In the genomic region with DNA sequence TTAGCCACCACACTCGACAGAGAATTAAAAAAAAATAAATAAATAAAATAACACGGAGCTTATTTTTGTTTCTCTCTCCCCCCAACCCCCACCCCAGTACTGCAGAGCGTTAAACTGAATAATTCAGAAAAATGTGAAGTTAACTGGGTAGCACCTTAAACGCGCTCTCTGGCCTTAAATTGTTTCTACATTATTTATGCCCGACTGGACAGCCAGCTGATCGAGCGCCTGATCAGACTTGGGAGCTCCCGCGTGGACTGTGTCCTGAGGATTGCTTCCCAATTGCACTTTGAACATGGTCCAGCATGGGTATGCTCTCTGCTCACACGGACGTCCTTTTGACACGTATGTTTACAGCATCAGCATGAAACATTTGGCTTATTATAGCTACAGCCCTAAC, we compare ENCODE assay signal across 8 mouse cellular contexts. TPM values are rescaled to one million over a fixed set of nuclear protein-coding genes. Genes with fewer than 3 reads are reported as not detected.
DNase-seq lines count a peak whose midpoint lies in the region; ATAC-seq lines count a peak whose summit lies in the region.

No protein-coding gene starts in this region.

- peak; percentile 35 for DNase-seq in layer of hippocampus, adult 11-12 months (ENCODE audit: low spot score)
- no peak for DNase-seq in layer of hippocampus, postnatal 36 days
- peak; percentile 70 for DNase-seq in embryo, embryonic 11 days
- DNase-seq in heart, postnatal 14 days, result peak; percentile 39 to 60
- DNase-seq in kidney, postnatal 4 days, result peak; percentile 61 to 74
- no peak for DNase-seq in right cerebral cortex, postnatal 14 days
- DNase-seq in T-cell, adult 2 months (ENCODE audit: low spot score), result no peak

- H3K27me3 ChIP-seq in midbrain, embryonic 13.5 days, result no peaks in the 10 kb centered on the region

- H3K9ac ChIP-seq in midbrain, embryonic 13.5 days (replicated peaks), result peak overlapping the region; percentile 73; the same call in 1 of the 2 replicates

- no peaks in the 10 kb centered on the region for H3K9me3 ChIP-seq in midbrain, embryonic 13.5 days

- peak overlapping the region; percentile 47 for H3K4me3 ChIP-seq in midbrain, embryonic 13.5 days (replicated peaks)

- intact Hi-C loops in heart, postnatal 14 days (cut with DNase I), result no loop called here

- peak; percentile 18; the same call in 1 of the 2 replicates for ATAC-seq in midbrain, embryonic 13.5 days

- peaks cover 53% of the 10 kb centered on the region for H3K4me1 ChIP-seq in midbrain, embryonic 13.5 days (replicated peaks)

- 0 out of 2 replicates have a peak, but pooled peaks cover 13% of the 10 kb centered on the region for H3K36me3 ChIP-seq in midbrain, embryonic 13.5 days

- 0 out of 2 replicates have a peak overlapping the region, but pooled peaks have one; percentile 77 for H3K27ac ChIP-seq in midbrain, embryonic 13.5 days

- H3K4me2 ChIP-seq in midbrain, embryonic 13.5 days (replicated peaks), result peak overlapping the region; percentile 89

- 4% methylated on average over 13 of the region's 13 CpGs for WGBS in midbrain, embryonic 13.5 days

RNA-seq across cellular contexts. Expression of a gene that starts 10.3 kb away (rescaled TPM):
- 10 to 100 TPM; 61.4 to 61.6 TPM for total RNA-seq in layer of hippocampus, postnatal 36 days (2021)
- 100 to 1,000 TPM; 124 to 140 TPM for total RNA-seq in heart, postnatal 14 days (2021)
- 8.3 and 9.2 TPM in 2 replicates for polyA plus RNA-seq in midbrain, embryonic 13.5 days (2015; fragmentation: Nextera tagmentation; extraction: Ambion mirVana)

Comparison
In these comparisons a context has a peak if more than half of its experiments do, and no peak if none do; other contexts are left out.
1. DNase-seq: peak in layer of hippocampus, adult 11-12 months (single experiment), embryo, embryonic 11 days (single experiment), heart, postnatal 14 days (2 of 2) and kidney, postnatal 4 days (2 of 2); none in layer of hippocampus, postnatal 36 days (0 of 2), right cerebral cortex, postnatal 14 days (single experiment) and T-cell, adult 2 months (single experiment).